Mouse (Mus musculus) spleen, embryonic (tissue): ENCODE results near the gene Synj1.

Source experiments
- CTCF ChIA-PET: fragments of 350-600 bp; sonication (Branson Sonifier 250); formaldehyde crosslinking; loops from one replicate; lab custom pipeline; 2022; lab: Charles Lee

The Synj1 gene

DNA sequence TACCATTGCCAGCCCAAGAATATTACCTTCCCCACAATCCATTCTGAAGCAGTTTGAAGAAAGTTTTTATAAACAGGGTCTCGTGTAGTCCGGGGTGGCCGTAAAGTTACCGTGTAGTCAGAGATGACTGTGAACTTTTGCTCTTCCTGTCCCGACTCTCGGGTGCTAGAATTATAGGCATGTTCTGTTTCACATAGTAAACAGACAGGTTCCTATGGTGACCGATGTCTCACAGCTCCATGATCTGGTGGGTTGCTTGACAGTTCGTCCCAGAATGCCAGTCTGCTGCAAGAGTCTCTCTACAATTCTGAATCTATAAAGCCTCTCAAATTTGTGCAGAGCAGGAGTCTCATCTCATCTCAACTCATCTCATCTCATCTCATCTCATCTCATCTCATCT, 119.0 kb downstream of the Synj1 start:
- CTCF ChIA-PET = no interaction called here

DNA sequence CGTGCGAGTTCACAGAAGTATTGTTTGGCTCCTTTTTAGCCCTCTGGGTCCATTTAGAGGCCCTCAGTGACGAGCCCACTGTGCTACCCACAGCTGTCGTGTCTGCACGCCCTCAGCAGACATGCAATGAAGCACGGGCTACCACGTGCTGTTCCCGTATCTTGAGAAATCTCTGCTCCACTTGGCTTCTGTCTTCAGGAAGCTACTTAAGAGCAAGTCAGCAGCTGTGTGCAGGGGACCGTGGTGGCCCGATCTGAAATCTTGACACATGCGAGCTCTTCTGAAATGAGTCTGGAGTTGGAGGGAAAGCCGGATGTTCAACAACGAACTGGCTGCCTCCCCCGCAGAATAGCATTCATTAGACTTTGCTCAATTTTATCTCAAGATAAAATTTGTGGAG, 119.5 kb downstream of the Synj1 start:
- CTCF ChIA-PET = no interaction called here

DNA sequence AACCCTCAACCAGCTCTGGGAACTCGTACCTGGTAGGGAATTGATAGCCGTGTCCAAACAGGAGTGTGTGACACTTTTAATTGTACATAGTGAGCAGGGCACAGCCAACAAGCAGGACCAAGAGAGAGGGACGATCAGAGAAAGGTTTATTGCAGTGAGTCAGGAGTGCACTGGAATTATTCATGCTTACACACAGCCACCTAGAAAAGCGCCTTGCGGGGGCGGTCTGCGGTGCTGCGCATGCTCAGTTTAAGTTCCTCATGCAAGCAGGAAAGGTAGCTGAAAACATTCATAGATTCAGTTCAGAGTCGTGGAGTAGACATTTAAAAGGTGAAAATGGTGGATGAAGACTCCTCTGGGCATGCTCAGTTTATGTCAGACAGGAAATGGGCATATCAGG, 120.4 kb downstream of the Synj1 start:
- CTCF ChIA-PET = no interaction called here
